Mouse (Mus musculus) layer of hippocampus, adult 2 months (tissue): Measurements from ENCODE around the gene Lrrc20. TPM values are rescaled to one million over a fixed set of nuclear protein-coding genes. Genes with fewer than 3 reads are reported as not detected.
"Not testable (repeated sequence)": the region's sequence is repeated elsewhere in the genome, so short reads cannot be mapped to it uniquely, and the experiment has no call there.

Source experiments
- DNase-seq, 2 experiments: peaks; one replicate each; pipeline ENCODE4 v3.0.0; 2022; ENCODE audit warnings: low spot score in 2 of 2
- H3K27ac ChIP-seq: fragments of 200-600 bp; 2 replicates; pipeline ENCODE4 v1.8.1; 2022
- H3K4me3 ChIP-seq: fragments of 200-600 bp; 2 replicates; pipeline ENCODE4 v1.8.1; 2022; ENCODE audit warnings: mild to moderate bottlenecking
- CTCF ChIP-seq: fragments of 200-600 bp; conservative IDR thresholded peaks from 2 replicates; pipeline ENCODE4 v1.8.1; 2022; ENCODE audit warnings: antibody characterized with exemption, mild to moderate bottlenecking, moderate library complexity
- total RNA-seq, 2 experiments: library from RNA; stranded (reverse); gene quantifications; 2 replicates each; pipeline ENCODE4 v1.2.3; 2021

Lrrc20 gene
- total RNA-seq, 2 experiments from 2014 or later = 21.4 to 24.4 TPM

DNA sequence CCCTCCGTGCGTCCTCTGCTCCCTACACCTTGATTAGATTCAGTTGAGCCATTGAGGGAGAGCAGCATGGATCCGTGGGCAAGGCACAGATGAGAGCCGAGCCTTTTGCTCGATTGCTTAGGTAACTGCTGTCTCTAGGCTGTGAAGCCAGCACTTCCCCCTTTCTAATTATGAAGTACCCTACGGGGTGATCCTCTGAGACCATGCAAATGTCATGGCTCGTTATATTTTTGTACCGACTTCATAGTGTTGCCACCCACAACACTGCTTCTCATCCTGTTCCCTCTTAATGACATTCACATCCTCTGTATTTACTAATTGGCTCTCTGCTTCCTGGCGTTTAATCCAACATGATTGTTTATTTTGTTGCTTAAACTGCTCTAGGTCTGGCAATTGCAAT is 146.1 kb downstream of the Lrrc20 start:
- DNase-seq = peak in 1 of 2 experiments; percentile 1
- H3K27ac ChIP-seq = no peak overlapping the region; the same call in 1 of the 2 replicates
- H3K4me3 ChIP-seq = no peak overlapping the region
- TF ChIP-seq CTCF = no peak

GRCm38 (mm10) chr10:61623874-61624273 is 148.3 kb downstream of the Lrrc20 start:
- H3K27ac ChIP-seq, H3K4me3 ChIP-seq, DNase-seq: not testable (repeated sequence)
- peak; percentile 30 for TF ChIP-seq CTCF

DNA sequence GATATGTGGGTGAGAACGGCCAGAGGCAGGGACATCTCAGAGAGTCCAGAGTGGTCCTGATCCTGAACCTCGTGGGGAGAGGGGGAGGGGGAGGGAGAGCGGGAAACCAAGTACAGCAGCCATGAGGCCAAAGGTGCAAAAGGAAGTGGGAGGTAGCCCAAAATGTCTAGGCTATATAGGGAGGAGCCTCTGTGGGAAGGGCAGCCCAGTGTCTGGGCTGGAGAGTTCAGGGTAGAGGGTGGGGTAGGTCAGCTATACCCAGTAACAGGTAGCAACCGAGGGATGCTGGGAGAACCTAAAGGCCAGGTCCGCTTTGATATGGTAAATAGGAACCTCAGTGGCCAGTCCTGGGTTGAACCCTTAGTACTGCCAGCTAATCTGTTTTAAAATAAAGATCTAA is 149.2 kb downstream of the Lrrc20 start:
- TF ChIP-seq CTCF = no peak

DNA sequence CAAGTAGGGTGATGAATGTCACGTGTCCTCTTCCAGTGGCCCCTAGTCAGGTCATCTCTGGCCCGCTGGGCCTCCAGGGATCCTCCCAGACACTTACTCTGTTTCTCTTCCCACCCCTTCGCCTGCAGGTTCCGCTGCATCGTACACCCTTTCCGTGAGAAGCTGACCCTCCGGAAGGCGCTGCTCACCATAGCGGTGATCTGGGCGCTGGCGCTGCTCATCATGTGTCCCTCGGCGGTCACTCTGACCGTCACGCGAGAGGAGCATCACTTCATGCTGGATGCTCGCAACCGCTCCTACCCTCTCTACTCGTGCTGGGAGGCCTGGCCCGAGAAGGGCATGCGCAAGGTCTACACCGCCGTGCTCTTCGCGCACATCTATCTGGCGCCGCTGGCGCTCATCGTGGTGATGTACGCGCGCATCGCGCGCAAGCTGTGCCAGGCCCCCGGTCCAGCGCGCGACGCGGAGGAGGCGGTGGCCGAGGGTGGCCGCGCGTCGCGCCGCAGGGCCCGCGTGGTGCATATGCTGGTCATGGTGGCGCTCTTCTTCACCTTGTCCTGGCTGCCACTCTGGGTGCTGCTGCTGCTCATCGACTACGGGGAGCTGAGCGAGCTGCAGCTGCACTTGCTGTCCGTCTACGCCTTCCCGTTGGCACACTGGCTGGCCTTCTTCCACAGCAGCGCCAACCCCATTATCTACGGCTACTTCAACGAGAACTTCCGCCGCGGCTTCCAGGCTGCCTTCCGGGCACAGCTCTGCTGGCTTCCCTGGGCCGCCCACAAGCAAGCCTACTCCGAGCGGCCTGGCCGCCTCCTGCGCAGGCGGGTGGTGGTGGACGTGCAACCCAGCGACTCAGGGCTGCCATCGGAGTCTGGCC is 150.0 kb downstream of the Lrrc20 start:
- DNase-seq = no peak
- no peak for TF ChIP-seq CTCF
- Histone ChIP-seq H3K4me3 (peak overlapping the region; percentile 47), H3K27ac (no peak overlapping the region)

More for the DNA sequence above, 149.2 kb downstream of the Lrrc20 start:
- H3K27ac ChIP-seq = no peak overlapping the region
- DNase-seq = no peak
- no peak overlapping the region for H3K4me3 ChIP-seq

GRCm38 (mm10) chr10:61626551-61626950 is 150.9 kb downstream of the Lrrc20 start:
- no peak overlapping the region for H3K27ac ChIP-seq
- no peak for DNase-seq
- TF ChIP-seq CTCF = no peak
- no peak overlapping the region for H3K4me3 ChIP-seq

DNA sequence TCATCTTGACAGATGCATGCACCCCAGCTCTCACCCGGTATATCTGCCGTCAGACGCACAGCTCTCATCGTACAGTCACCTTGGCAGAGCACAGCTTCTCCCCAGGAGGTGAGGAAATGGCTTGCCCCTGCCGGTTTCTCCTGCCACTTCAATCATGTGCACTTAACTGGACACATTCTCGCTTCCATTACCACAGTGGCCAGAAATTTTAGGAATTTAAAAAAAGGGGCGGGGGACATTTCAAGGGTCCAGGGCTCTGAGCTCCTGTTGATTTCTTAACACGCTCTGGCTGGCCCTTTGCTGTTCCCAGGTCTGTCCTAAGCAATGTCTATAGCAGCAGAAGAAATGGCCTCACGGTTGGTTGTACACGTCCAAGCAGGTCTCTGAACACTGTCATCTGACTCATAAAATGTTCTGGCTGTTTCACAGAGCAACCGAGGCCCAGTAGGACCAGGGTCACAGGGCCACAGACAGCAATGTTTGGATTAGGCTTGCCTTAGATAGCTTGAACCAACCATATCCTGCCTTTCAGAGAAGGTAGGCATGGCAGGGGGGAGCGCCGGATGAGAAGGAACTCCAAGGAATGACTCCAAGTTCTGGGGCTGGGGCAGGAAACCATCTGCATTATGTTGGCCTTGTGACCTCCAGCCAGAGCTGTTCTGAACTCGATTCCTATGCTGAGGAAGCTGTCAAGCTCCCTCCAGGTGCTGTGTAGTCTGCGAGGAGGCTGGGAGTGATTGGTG is 151.8 kb downstream of the Lrrc20 start:
- no peak overlapping the region for H3K27ac ChIP-seq
- DNase-seq = no peak
- H3K4me3 ChIP-seq = no peak overlapping the region
- TF ChIP-seq CTCF = no peak

DNA sequence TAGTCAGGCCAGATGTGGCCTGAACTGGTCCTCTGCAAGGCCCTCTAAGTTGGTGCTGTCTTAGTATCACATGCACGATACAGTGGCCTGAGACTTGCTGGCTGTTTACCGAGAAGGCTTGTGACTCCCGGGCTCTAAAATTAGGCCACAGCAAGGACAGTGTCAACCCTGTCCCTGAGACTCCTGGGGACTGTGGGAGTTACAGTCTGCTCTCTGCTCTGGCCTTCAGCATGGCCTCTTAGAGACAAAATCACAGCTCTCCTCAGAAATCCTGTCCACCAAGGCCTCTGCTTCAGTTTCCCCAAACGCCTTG is 152.3 kb downstream of the Lrrc20 start:
- no peak for TF ChIP-seq CTCF
- no peak for DNase-seq
- H3K4me3 ChIP-seq = no peak overlapping the region
- no peak overlapping the region for H3K27ac ChIP-seq

Other genes starting within 250 kb of the Lrrc20 start
- gene Adamts14, start 202.4 kb upstream of the Lrrc20 start, total RNA-seq = 1 to 10 TPM in 1 of 2 experiments, under 1 TPM in 1; 0.92 to 1.5 TPM
- gene Prf1, start 178.0 kb upstream of the Lrrc20 start, total RNA-seq = not detected
- 10 to 100 TPM; 15.2 to 16.3 TPM for gene Pald1, start 92.3 kb upstream of the Lrrc20 start, total RNA-seq
- gene Nodal, start 57.8 kb upstream of the Lrrc20 start, total RNA-seq = under 1 TPM; 0.23 to 0.27 TPM
- 10 to 100 TPM; 47.6 to 57.0 TPM for gene Eif4ebp2, start 23.1 kb upstream of the Lrrc20 start, total RNA-seq
- gene Npffr1, start 119.7 kb downstream of the Lrrc20 start, total RNA-seq = 1 to 10 TPM; 4.0 to 4.7 TPM
- gene Ppa1, start 172.8 kb downstream of the Lrrc20 start, total RNA-seq = 10 to 100 TPM; 96.5 to 98.5 TPM
- gene Sar1a, start 204.5 kb downstream of the Lrrc20 start, total RNA-seq = 100 to 1,000 TPM; 117 to 124 TPM
- 10 to 100 TPM; 23.3 to 23.8 TPM for gene Tysnd1, start 219.7 kb downstream of the Lrrc20 start, total RNA-seq
- 1 to 10 TPM; 7.1 to 7.8 TPM for gene Aifm2, start 239.5 kb downstream of the Lrrc20 start, total RNA-seq